Mouse (Mus musculus): Measurements from ENCODE around the gene Ghrh. TPM values are rescaled to one million over a fixed set of nuclear protein-coding genes. Genes with fewer than 3 reads are reported as not detected.

Gene Ghrh
- total RNA-seq, 2 experiments from 2014 or later = not detected

- no peak for DNase-seq
- intact Hi-C loops (cut with DNase I) = no loop called here
These were observed 36.2 kb downstream of the Ghrh start for GRCm38 (mm10) chr2:157310963-157311637.

- no peak for DNase-seq
- intact Hi-C loops (cut with DNase I) = no loop called here
These were observed 37.7 kb downstream of the Ghrh start for GRCm38 (mm10) chr2:157309611-157310010.

GRCm38 (mm10) chr2:157308273-157308917, 38.9 kb downstream of the Ghrh start:
- no peak for DNase-seq
- intact Hi-C loops (cut with DNase I) = no loop called here

GRCm38 (mm10) chr2:157307715-157308265, 39.5 kb downstream of the Ghrh start:
- DNase-seq = peak; percentile 72
- intact Hi-C loops (cut with DNase I) = no loop called here

- intact Hi-C loops (cut with DNase I) = no loop called here
These were observed 40.9 kb downstream of the Ghrh start for GRCm38 (mm10) chr2:157306091-157307032.

GRCm38 (mm10) chr2:157303096-157303495, 44.2 kb downstream of the Ghrh start:
- no peak for DNase-seq
- intact Hi-C loops (cut with DNase I) = loop anchor here (5.0 kb wide), 1 partner anchor 34 kb away; no protein-coding TSS in a partner anchor

More at GRCm38 (mm10) chr2:157306091-157307032, 40.9 kb downstream of the Ghrh start:
- no peak for DNase-seq

- no peak for DNase-seq
- intact Hi-C loops (cut with DNase I) = loop anchor here (5.0 kb wide), 1 partner anchor 37 kb away; no protein-coding TSS in a partner anchor
These were observed 47.3 kb downstream of the Ghrh start for GRCm38 (mm10) chr2:157300051-157300450.

GRCm38 (mm10) chr2:157296105-157296689, 51.1 kb downstream of the Ghrh start:
- DNase-seq = no peak
- intact Hi-C loops (cut with DNase I) = no loop called here

- intact Hi-C loops (cut with DNase I) = loop anchor here (5.0 kb wide), 1 partner anchor 280 kb away; the partner anchor contains the start of gene Blcap
- peak; percentile 85 for DNase-seq
These were observed 55.2 kb downstream of the Ghrh start for GRCm38 (mm10) chr2:157292093-157292492.

GRCm38 (mm10) chr2:157288996-157289395, 58.3 kb downstream of the Ghrh start:
- intact Hi-C loops (cut with DNase I) = loop anchor here (5.0 kb wide), 1 partner anchor 168 kb away; no protein-coding TSS in a partner anchor
- no peak for DNase-seq

GRCm38 (mm10) chr2:157287542-157287941, 59.8 kb downstream of the Ghrh start:
- peak; percentile 25 for DNase-seq
- intact Hi-C loops (cut with DNase I) = loop anchor here (5.0 kb wide), 1 partner anchor 170 kb away; no protein-coding TSS in a partner anchor

GRCm38 (mm10) chr2:157283321-157283720, 64.0 kb downstream of the Ghrh start:
- DNase-seq = no peak
- intact Hi-C loops (cut with DNase I) = no loop called here

Other genes starting within 250 kb of the Ghrh start
- 10 to 100 TPM; 18.0 to 18.7 TPM for gene Samhd1, start 212.2 kb downstream of the Ghrh start, total RNA-seq (2021)
- gene Rbl1, start 143.0 kb downstream of the Ghrh start, total RNA-seq (2021) = 1 to 10 TPM; 4.8 to 4.9 TPM
- gene Rpn2, start 68.5 kb downstream of the Ghrh start, total RNA-seq (2021) = 100 to 1,000 TPM; 147 to 152 TPM
- gene Mroh8, start 68.0 kb downstream of the Ghrh start, total RNA-seq (2021) = under 1 TPM in 1 of 2 experiments, not detected in 1; 0.24 TPM
- 10 to 100 TPM; 66.1 to 70.3 TPM for gene Manbal, start 20.1 kb upstream of the Ghrh start, total RNA-seq (2021)
- gene Src, start 70.9 kb upstream of the Ghrh start, total RNA-seq (2021) = 10 to 100 TPM; 92.0 to 94.5 TPM
- 1,000 to 10,000 TPM; 1,316 to 1,920 TPM for gene Nnat, start 212.6 kb upstream of the Ghrh start, total RNA-seq (2021)
- gene Blcap, start 223.8 kb upstream of the Ghrh start, total RNA-seq (2021) = 100 to 1,000 TPM; 161 to 182 TPM